Mouse (Mus musculus) myocyte (in vitro differentiated cells): Measurements from ENCODE around the gene Smc1a. TPM values are rescaled to one million over a fixed set of nuclear protein-coding genes. Genes with fewer than 3 reads are reported as not detected.

Experiments
- H3K27me3 ChIP-seq: one replicate; pipeline ENCODE4 v1.6.1; 2011; ENCODE audit not compliant: control insufficient read depth, insufficient read depth, insufficient read length
- H3K36me3 ChIP-seq: one replicate; pipeline ENCODE4 v1.6.1; 2011; ENCODE audit not compliant: control insufficient read depth, insufficient read depth
- H3K4me2 ChIP-seq: one replicate; pipeline ENCODE4 v1.6.1; 2011; ENCODE audit warnings: low read depth, control low read depth
- H3K4me3 ChIP-seq: one replicate; pipeline ENCODE4 v1.5.1; 2011; ENCODE audit warnings: mild to moderate bottlenecking, control low read depth, moderate library complexity
- H3K79me2 ChIP-seq: one replicate; pipeline ENCODE4 v1.6.1; 2011; ENCODE audit not compliant: control insufficient read depth, insufficient read depth
- H3ac ChIP-seq: one replicate; pipeline ENCODE4 v1.6.1; 2011; ENCODE audit not compliant: control insufficient read depth, insufficient read length
- CEBPB ChIP-seq: IDR thresholded peaks from 2 replicates; pipeline ENCODE4 v1.6.1; 2011; ENCODE audit warnings: mild to moderate bottlenecking, moderate library complexity; ENCODE audit not compliant: poor library complexity, insufficient read depth, severe bottlenecking
- E2F4 ChIP-seq: IDR thresholded peaks from one replicate; pipeline ENCODE4 v1.6.1; 2011; ENCODE audit warnings: mild to moderate bottlenecking, control low read depth, moderate library complexity; ENCODE audit not compliant: insufficient read depth
- MAX ChIP-seq: IDR thresholded peaks from one replicate; pipeline ENCODE4 v1.6.1; 2011; ENCODE audit warnings: low read depth, mild to moderate bottlenecking, control low read depth
- MYOD1 ChIP-seq, 3 experiments: IDR thresholded peaks; one replicate each; pipeline ENCODE4 v1.6.1; 2011; ENCODE audit warnings: control low read depth in 2 of 3, low read depth in 2 of 3, mild to moderate bottlenecking in 2 of 3, moderate library complexity in 1 of 3; ENCODE audit not compliant: insufficient read length in 2 of 3, control insufficient read depth in 1 of 3
- MYOG ChIP-seq, 3 experiments: IDR thresholded peaks; one replicate each; pipeline ENCODE4 v1.6.1; 2011; ENCODE audit warnings: control low read depth in 2 of 3, low read depth in 2 of 3, mild to moderate bottlenecking in 2 of 3; ENCODE audit not compliant: insufficient read length in 2 of 3, control insufficient read depth in 1 of 3, insufficient read depth in 1 of 3
- POLR2A ChIP-seq: IDR thresholded peaks from one replicate; pipeline ENCODE4 v1.6.1; 2011; ENCODE audit warnings: low read depth, mild to moderate bottlenecking, control low read depth, moderate library complexity; ENCODE audit not compliant: insufficient read length
- POLR2AphosphoS2 ChIP-seq: IDR thresholded peaks from one replicate; pipeline ENCODE4 v1.6.1; 2011; ENCODE audit warnings: low read depth, control low read depth; ENCODE audit not compliant: insufficient read length
- REST ChIP-seq: IDR thresholded peaks from one replicate; pipeline ENCODE4 v1.6.1; 2011; ENCODE audit warnings: mild to moderate bottlenecking, control low read depth, moderate library complexity; ENCODE audit not compliant: insufficient read depth, insufficient read length
- SRF ChIP-seq: IDR thresholded peaks from one replicate; pipeline ENCODE4 v1.6.1; 2011; ENCODE audit warnings: low read depth; ENCODE audit not compliant: control insufficient read depth, insufficient read length
- TCF12 ChIP-seq: IDR thresholded peaks from one replicate; pipeline ENCODE4 v1.6.1; 2011; ENCODE audit warnings: mild to moderate bottlenecking, control low read depth; ENCODE audit not compliant: poor library complexity, insufficient read depth, severe bottlenecking
- TCF3 ChIP-seq: IDR thresholded peaks from one replicate; pipeline ENCODE4 v1.6.1; 2011; ENCODE audit warnings: low read depth, control low read depth; ENCODE audit not compliant: insufficient read length
- USF1 ChIP-seq: IDR thresholded peaks from one replicate; pipeline ENCODE4 v1.6.1; 2011; ENCODE audit warnings: low read depth, mild to moderate bottlenecking, control low read depth, moderate library complexity
- polyA plus RNA-seq: library from polyadenylated mRNA; unstranded; fragments of >200 nt; fragmentation: generic; extraction: Trizol; gene quantifications from one replicate; pipeline ENCODE4 v1.2.1, GENCODE M21; 2012; ENCODE audit warnings: missing spikeins

The Smc1a gene
- polyA plus RNA-seq, 1 experiment, result 16.7 TPM

DNA sequence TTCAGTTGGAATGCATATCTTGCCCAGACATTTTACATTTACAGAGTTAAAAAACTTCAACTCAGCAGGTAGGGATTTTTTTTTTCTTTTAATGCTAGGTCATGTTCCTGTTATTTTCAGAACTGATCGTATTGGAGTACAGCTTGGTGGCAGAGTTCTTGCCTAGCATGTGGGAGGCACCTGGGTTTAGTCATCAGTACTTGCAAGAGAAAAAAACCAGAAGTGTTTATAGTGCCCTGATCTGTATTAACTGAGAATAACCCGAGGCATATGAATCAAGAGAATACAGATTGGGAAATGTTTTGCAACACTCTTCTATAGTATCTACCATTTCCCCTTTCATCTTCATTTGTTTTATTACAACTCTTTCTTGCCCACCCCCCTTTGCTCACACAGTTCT lies 13.4 kb upstream of the Smc1a start:
- Histone ChIP-seq H3K79me2 (no peaks in the 10 kb centered on the region), H3K27me3 (no peaks in the 10 kb centered on the region), H3K4me2 (peak overlapping the region; percentile 62), H3K36me3 (no peaks in the 10 kb centered on the region), H3ac (no peak overlapping the region), H3K4me3 (peak overlapping the region; percentile 62)
- TF ChIP-seq POLR2A, result no peak
- TF ChIP-seq TCF12, result no peak
- TF ChIP-seq E2F4, result no peak
- no peak for TF ChIP-seq POLR2AphosphoS2
- TF ChIP-seq CEBPB, result no peak
- TF ChIP-seq MAX, result no peak
- no peak for TF ChIP-seq MYOG (IDR thresholded peaks at IDR 0.05; ENCODE audit: control insufficient read depth in 1 of 3, insufficient read depth in 1 of 3, insufficient read length in 2 of 3, low read depth in 2 of 3)
- no peak for TF ChIP-seq TCF3
- TF ChIP-seq REST, result no peak
- no peak for TF ChIP-seq SRF
- TF ChIP-seq MYOD1 (IDR thresholded peaks at IDR 0.05; ENCODE audit: control insufficient read depth in 1 of 3, insufficient read length in 2 of 3, low read depth in 2 of 3), result no peak

DNA sequence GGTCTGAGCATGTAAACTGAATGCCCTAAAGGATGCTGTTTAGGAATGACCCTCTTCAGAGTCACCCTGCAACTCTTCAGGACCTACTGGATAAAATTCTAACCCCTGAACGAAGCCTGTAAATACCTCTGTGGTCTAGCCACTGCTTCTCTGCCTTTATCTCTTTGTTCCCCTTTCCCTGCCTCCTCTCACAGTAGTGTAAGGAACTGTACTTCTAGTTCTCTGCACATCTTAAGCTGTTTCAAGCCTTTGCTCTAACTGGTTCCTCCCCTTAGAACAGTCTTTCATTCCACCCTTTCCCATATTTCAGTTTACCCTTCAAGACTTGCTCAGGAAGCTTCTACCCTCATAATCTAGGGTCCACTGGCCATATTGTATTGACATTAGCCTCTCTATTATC lies 8.4 kb upstream of the Smc1a start:
- Histone ChIP-seq H3K79me2 (no peaks in the 10 kb centered on the region), H3K4me2 (no peak overlapping the region), H3K36me3 (no peaks in the 10 kb centered on the region), H3K4me3 (no peak overlapping the region), H3ac (no peak overlapping the region), H3K27me3 (no peaks in the 10 kb centered on the region)
- no peak for TF ChIP-seq CEBPB
- TF ChIP-seq POLR2A, result no peak

DNA sequence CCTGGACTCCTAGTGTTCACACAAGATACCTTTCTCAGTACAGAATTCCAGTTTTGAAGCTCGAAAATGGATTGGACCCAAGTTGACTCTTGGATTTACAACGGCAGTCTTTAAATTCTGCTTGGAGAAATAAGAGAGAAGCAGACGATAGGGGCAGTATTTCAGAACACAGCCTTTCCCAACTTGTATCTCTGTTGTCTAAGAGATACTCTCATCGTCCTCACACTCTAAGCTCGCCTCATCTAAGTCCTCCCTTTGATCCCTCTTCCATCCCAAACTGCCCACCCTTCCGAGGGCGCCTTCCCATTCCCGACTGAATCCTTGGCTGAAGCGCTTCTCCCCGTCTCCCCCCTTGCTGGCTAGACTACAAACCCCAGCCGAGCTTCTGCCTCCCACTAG lies 477 bp upstream of the Smc1a start:
- Histone ChIP-seq H3ac (peak overlapping the region; percentile 66), H3K36me3 (no peaks in the 10 kb centered on the region), H3K79me2 (peaks cover 39% of the 10 kb centered on the region), H3K4me3 (peak overlapping the region; percentile 73), H3K27me3 (no peaks in the 10 kb centered on the region), H3K4me2 (peak overlapping the region; percentile 69)
- TF ChIP-seq CEBPB (no peak), MAX (no peak), POLR2AphosphoS2 (no peak), TCF12 (no peak)

DNA sequence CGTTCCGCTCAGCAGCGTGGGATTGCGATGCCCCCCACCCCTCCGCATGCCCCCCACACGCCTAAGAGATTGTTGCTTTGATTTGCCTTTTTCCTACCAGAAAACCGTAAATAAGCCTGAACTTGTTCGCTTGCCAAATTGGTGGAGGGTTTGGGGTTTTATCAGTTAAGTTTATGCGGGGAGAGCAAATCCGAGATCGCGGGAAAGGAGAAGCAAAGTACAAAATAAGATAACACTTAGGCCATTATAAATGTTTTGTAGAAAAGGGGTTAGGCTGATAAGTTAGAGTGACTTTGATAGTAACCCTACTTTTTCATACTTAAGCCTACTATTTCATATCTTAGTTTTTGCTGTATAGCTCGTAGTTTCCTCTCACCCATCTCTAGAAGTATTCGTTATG lies 958 bp downstream of the Smc1a start:
- Histone ChIP-seq H3K4me3 (peak overlapping the region; percentile 73), H3K27me3 (no peaks in the 10 kb centered on the region), H3K4me2 (peak overlapping the region; percentile 80), H3K36me3 (no peaks in the 10 kb centered on the region), H3K79me2 (peaks cover 50% of the 10 kb centered on the region), H3ac (peak overlapping the region; percentile 66)
- TF ChIP-seq POLR2AphosphoS2 (no peak), TCF3 (no peak)

DNA sequence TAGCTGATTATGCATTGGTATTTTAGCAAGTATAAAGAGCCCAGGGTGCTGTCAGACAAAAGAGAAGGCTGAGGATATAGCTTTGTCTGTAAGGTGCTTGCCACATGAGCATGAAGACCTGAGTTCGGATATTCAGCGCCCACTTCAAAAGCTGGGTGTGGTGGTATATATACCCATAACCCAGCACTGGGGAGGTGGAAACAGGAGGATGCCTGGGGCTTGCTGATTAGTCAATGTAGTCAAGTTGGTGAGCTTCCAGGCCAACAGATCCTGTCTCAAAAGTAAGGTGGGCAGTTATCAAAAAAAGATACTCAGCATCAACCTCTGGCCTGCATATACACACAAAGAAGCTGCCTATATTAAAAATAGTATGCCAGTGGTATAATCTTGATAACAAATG lies 3.1 kb downstream of the Smc1a start:
- Histone ChIP-seq H3ac (no peak overlapping the region), H3K4me3 (no peak overlapping the region)

DNA sequence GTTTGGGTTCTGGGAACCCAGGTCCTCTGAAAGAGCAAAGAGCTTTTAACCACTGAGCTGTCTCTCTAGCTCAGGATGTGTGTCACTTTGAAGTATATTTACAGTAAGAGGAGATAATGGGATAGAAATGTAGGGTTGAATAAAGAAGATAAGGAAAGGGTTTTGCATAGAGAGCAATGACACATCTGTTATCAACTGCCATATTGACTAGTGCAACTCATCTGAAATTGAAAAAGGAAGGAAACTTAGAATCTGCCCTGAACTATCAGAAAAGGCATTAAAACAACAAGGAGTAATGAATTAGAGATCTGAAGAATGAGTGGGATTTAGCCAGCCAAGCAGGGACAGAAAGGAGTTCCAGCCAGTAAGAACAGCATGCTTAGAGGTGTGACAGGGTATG lies 23.6 kb downstream of the Smc1a start:
- Histone ChIP-seq H3K27me3 (no peaks in the 10 kb centered on the region), H3K4me3 (no peak overlapping the region), H3K36me3 (peaks cover 9% of the 10 kb centered on the region), H3K4me2 (no peak overlapping the region), H3K79me2 (no peaks in the 10 kb centered on the region), H3ac (no peak overlapping the region)
- no peak for TF ChIP-seq USF1
- no peak for TF ChIP-seq SRF
- no peak for TF ChIP-seq POLR2AphosphoS2
- TF ChIP-seq TCF12, result no peak
- TF ChIP-seq MAX, result no peak
- TF ChIP-seq TCF3, result no peak
- no peak for TF ChIP-seq REST
- no peak for TF ChIP-seq POLR2A
- no peak for TF ChIP-seq E2F4
- TF ChIP-seq MYOD1 (IDR thresholded peaks at IDR 0.05; ENCODE audit: control insufficient read depth in 1 of 3, insufficient read length in 2 of 3, low read depth in 2 of 3), result no peak
- no peak for TF ChIP-seq CEBPB

More for the DNA sequence above, 3.1 kb downstream of the Smc1a start:
- TF ChIP-seq MYOG (IDR thresholded peaks at IDR 0.05; ENCODE audit: control insufficient read depth in 1 of 3, insufficient read depth in 1 of 3, insufficient read length in 2 of 3, low read depth in 2 of 3), result no peak
- H3K79me2 ChIP-seq, result peaks cover 50% of the 10 kb centered on the region
- no peaks in the 10 kb centered on the region for H3K36me3 ChIP-seq
- H3K27me3 ChIP-seq, result no peaks in the 10 kb centered on the region
- H3K4me2 ChIP-seq, result no peak overlapping the region
